Mouse (Mus musculus) midbrain, postnatal 0 days (tissue): ENCODE measurements at regions not wholly inside any gene's neighbourhood (a gene's known extent, or its start where the extent isn't known, plus 50 kb on each side); places are given as distances from the start of the nearest gene placed in this dataset.
A peak's percentile ranks its signal among the peaks of the same experiment; 100 is the strongest.

Source experiments
- ATAC-seq: fragments of 200-750 bp; cut with Nextera tagmentation; 2 replicates; pipeline ENCODE4 v1.8.0; 2017; ENCODE audit warnings: moderate number of reproducible peaks, mild to moderate bottlenecking, moderate TSS enrichment, moderate library complexity; ENCODE audit not compliant: low FRiP score
- DNase-seq: peaks from one replicate; pipeline ENCODE4 v3.0.0-alpha.2; 2015; ENCODE audit warnings: low spot score
- H3K27ac ChIP-seq: fragments of 300-500 bp; sonication (generic); 2 replicates; pipeline ENCODE4 v1.5.1; 2014; ENCODE audit warnings: low read depth, mild to moderate bottlenecking, low read length, mixed read lengths
- H3K27me3 ChIP-seq: fragments of 300-500 bp; sonication (generic); 2 replicates; pipeline ENCODE4 v1.6.1; 2014; ENCODE audit warnings: low read length, control low read depth, mixed read lengths; ENCODE audit not compliant: insufficient read depth
- H3K36me3 ChIP-seq: fragments of 300-500 bp; sonication (generic); 2 replicates; pipeline ENCODE4 v1.6.1; 2014; ENCODE audit warnings: low read length, control low read depth, mixed read lengths; ENCODE audit not compliant: insufficient read depth
- H3K4me1 ChIP-seq: fragments of 300-500 bp; sonication (generic); 2 replicates; pipeline ENCODE4 v1.6.1; 2014; ENCODE audit warnings: mild to moderate bottlenecking, control low read depth, antibody characterized with exemption, low read length, mixed read lengths; ENCODE audit not compliant: insufficient read depth
- H3K4me2 ChIP-seq: fragments of 300-500 bp; sonication (generic); 2 replicates; pipeline ENCODE4 v1.6.1; 2014; ENCODE audit warnings: low read depth, mild to moderate bottlenecking, low read length, mixed read lengths; ENCODE audit not compliant: poor library complexity, severe bottlenecking
- H3K4me3 ChIP-seq: fragments of 300-500 bp; sonication (generic); 2 replicates; pipeline ENCODE4 v1.5.1; 2014; ENCODE audit warnings: low read depth, mild to moderate bottlenecking, low read length, moderate library complexity
- H3K9ac ChIP-seq: fragments of 300-500 bp; sonication (generic); replicated peaks from 2 replicates; pipeline ENCODE4 v1.6.1; 2014; ENCODE audit warnings: mild to moderate bottlenecking, low read length, moderate library complexity, mixed read lengths; ENCODE audit not compliant: poor library complexity, severe bottlenecking
- H3K9me3 ChIP-seq: fragments of 300-500 bp; sonication (generic); 2 replicates; pipeline ENCODE4 v1.6.1; 2016; ENCODE audit warnings: low read length, control low read depth
- CTCF ChIP-seq: IDR thresholded peaks from 2 replicates; pipeline ENCODE4 v1.5.1; 2016; ENCODE audit warnings: antibody characterized with exemption, mild to moderate bottlenecking
- WGBS: fragments of 180-500 bp; shearing (Covaris S2); extraction: QIAGEN DNeasy Blood & Tissue Kit; methylation state at CpG from one replicate; pipeline ENCODE4 v1.1.7; 2014; 5-methylcytosine and 5-hydroxymethylcytosine counted together

GRCm38 (mm10) chr5:118815783-118816182 lies 255.3 kb downstream of the Med13l start:
- Histone ChIP-seq H3K4me2 (no peak overlapping the region), H3K27ac (no peak overlapping the region), H3K4me1 (no peaks in the 10 kb centered on the region), H3K27me3 (no peaks in the 10 kb centered on the region), H3K9me3 (no peaks in the 10 kb centered on the region), H3K4me3 (no peak overlapping the region), H3K36me3 (no peaks in the 10 kb centered on the region), H3K9ac (no peak overlapping the region)
- DNase-seq (no peak), ATAC-seq (no peak)
- WGBS, result 71% methylated on average over 5 of the region's 5 CpGs
- no peak for TF ChIP-seq CTCF

GRCm38 (mm10) chr5:118818294-118818693 lies 257.8 kb downstream of the Med13l start:
- H3K9me3 ChIP-seq, result peaks cover 4% of the 10 kb centered on the region; the same call in 1 of the 2 replicates
- no peaks in the 10 kb centered on the region for H3K36me3 ChIP-seq
- H3K4me3 ChIP-seq, result no peak overlapping the region
- no peak overlapping the region for H3K27ac ChIP-seq
- H3K27me3 ChIP-seq, result no peaks in the 10 kb centered on the region
- TF ChIP-seq CTCF, result no peak; the same call in 1 of the 2 replicates
- H3K4me1 ChIP-seq, result no peaks in the 10 kb centered on the region
- DNase-seq (no peak), ATAC-seq (no peak)
- H3K4me2 ChIP-seq, result no peak overlapping the region
- H3K9ac ChIP-seq, result no peak overlapping the region
- 79% methylated on average over 7 of the region's 7 CpGs for WGBS

GRCm38 (mm10) chr5:118824791-118825190 lies 264.3 kb downstream of the Med13l start:
- H3K4me1 ChIP-seq, result no peaks in the 10 kb centered on the region
- no peaks in the 10 kb centered on the region for H3K27me3 ChIP-seq
- H3K36me3 ChIP-seq, result no peaks in the 10 kb centered on the region
- H3K9me3 ChIP-seq, result peaks cover 4% of the 10 kb centered on the region; the same call in 1 of the 2 replicates
- 91% methylated on average over 10 of the region's 10 CpGs for WGBS
- no peak overlapping the region for H3K4me2 ChIP-seq
- H3K9ac ChIP-seq, result no peak overlapping the region
- ATAC-seq (no peak), DNase-seq (no peak)
- H3K4me3 ChIP-seq, result no peak overlapping the region
- TF ChIP-seq CTCF, result no peak
- H3K27ac ChIP-seq, result no peak overlapping the region

GRCm38 (mm10) chr5:118829031-118829698 lies 268.7 kb downstream of the Med13l start:
- 48% methylated on average over 14 of the region's 14 CpGs for WGBS
- TF ChIP-seq CTCF, result no peak

GRCm38 (mm10) chr5:118832701-118833100 lies 272.2 kb downstream of the Med13l start:
- Histone ChIP-seq H3K36me3 (no peaks in the 10 kb centered on the region), H3K9me3 (no peaks in the 10 kb centered on the region), H3K4me2 (no peak overlapping the region), H3K4me1 (no peaks in the 10 kb centered on the region), H3K27me3 (no peaks in the 10 kb centered on the region), H3K9ac (no peak overlapping the region), H3K27ac (no peak overlapping the region), H3K4me3 (no peak overlapping the region)
- no peak for ATAC-seq
- 69% methylated on average over 6 of the region's 6 CpGs for WGBS
- DNase-seq, result peak; percentile 49
- TF ChIP-seq CTCF, result no peak

More at GRCm38 (mm10) chr5:118829031-118829698, 268.7 kb downstream of the Med13l start:
- no peak overlapping the region for H3K4me3 ChIP-seq
- no peak overlapping the region for H3K9ac ChIP-seq
- DNase-seq (no peak), ATAC-seq (no peak)
- H3K4me2 ChIP-seq, result no peak overlapping the region
- H3K27ac ChIP-seq, result no peak overlapping the region
- H3K36me3 ChIP-seq, result no peaks in the 10 kb centered on the region
- no peaks in the 10 kb centered on the region for H3K9me3 ChIP-seq
- no peaks in the 10 kb centered on the region for H3K4me1 ChIP-seq
- no peaks in the 10 kb centered on the region for H3K27me3 ChIP-seq

GRCm38 (mm10) chr5:118834129-118834528 lies 273.6 kb downstream of the Med13l start:
- whole genome bisulfite sequencing, result 89% methylated on average over 5 of the region's 5 CpGs
- H3K4me3 ChIP-seq, result no peak overlapping the region
- H3K27ac ChIP-seq, result no peak overlapping the region
- H3K9ac ChIP-seq, result no peak overlapping the region
- no peak overlapping the region for H3K4me2 ChIP-seq
- TF ChIP-seq CTCF, result peak; percentile 34
- ATAC-seq (no peak), DNase-seq (no peak)
- H3K27me3 ChIP-seq, result no peaks in the 10 kb centered on the region
- H3K36me3 ChIP-seq, result no peaks in the 10 kb centered on the region
- H3K9me3 ChIP-seq, result no peaks in the 10 kb centered on the region
- no peaks in the 10 kb centered on the region for H3K4me1 ChIP-seq
